Mouse (Mus musculus): ENCODE data around the gene Shisa7.

- TF ChIP-seq CTCF (conservative IDR thresholded peaks at IDR 0.05; ENCODE audit: insufficient read depth, insufficient read length, low read depth, low read length) (no peak), POLR2A (IDR thresholded peaks at IDR 0.05; ENCODE audit: low read depth, low read length) (no peak)
These were observed 42.2 kb upstream of the Shisa7 start for GRCm38 (mm10) chr7:4886680-4887079.

Data from kidney, adult 2 months (tissue).